Mouse (Mus musculus): Measurements from ENCODE around the gene Bdkrb2. TPM values are rescaled to one million over a fixed set of nuclear protein-coding genes. Genes with fewer than 3 reads are reported as not detected.
A peak's percentile ranks its signal among the peaks of the same experiment; 100 is the strongest.

Bdkrb2 gene
- total RNA-seq (2021), result 10 to 100 TPM in 1 of 2 experiments, 1 to 10 TPM in 1; 7.4 to 11.6 TPM
- long read RNA-seq, experiment 1, transcript Bdkrb2-201 (3 exons, 3,792 nt), result major isoform, 20 of 29 reads
- long read RNA-seq, experiment 1, partial matches to known transcripts, result 9 of 29 reads
- long read RNA-seq, experiment 1, other reads (novel, unspliced or antisense), result 0 of 29 reads
- long read RNA-seq, experiment 2, transcript Bdkrb2-201 (3 exons, 3,792 nt), result major isoform, 5 of 7 reads
- long read RNA-seq, experiment 2, partial matches to known transcripts, result 2 of 7 reads
- long read RNA-seq, experiment 2, other reads (novel, unspliced or antisense), result 0 of 7 reads

DNA sequence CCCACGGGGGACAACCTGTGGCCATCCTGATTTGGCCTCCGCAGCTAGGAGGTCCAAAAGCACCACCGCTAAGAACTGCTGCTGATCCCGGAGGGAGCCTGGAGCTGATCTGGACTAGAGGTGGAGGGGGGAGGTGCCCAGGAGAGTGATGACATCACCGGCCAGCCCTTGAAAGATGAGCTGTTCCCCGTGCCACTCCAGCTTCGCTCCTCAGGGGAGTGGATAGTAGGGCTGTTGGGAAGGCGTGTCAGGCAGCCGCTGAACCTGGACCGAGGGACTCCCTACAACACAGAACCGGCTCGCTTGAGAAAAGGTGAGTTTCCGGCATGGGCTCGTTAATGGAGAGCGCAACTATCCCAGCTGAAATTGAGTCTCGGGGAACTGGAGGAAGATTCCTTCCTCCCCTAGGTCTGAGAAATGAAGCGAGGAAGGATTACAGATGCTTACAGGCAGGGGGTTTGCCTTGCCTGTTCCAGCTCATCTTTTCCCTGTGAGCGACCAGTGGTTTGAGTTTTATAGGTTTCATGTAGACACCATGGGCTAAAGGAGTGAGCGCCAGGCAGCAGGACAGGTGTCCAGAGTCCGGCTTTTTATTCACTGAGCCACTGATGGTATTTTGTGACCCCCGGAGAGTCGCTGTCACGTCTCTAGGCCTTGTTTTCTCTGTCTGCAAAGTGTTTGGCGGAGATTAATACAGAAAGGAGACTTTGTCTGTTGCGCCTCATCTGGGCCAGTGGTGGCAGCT, at the start of gene Bdkrb2:
Gene Bdkrb2 (plus strand): TSS at position 291 of the 745 bp plus-strand sequence.
- DNase-seq, result peak; percentile 82

DNA sequence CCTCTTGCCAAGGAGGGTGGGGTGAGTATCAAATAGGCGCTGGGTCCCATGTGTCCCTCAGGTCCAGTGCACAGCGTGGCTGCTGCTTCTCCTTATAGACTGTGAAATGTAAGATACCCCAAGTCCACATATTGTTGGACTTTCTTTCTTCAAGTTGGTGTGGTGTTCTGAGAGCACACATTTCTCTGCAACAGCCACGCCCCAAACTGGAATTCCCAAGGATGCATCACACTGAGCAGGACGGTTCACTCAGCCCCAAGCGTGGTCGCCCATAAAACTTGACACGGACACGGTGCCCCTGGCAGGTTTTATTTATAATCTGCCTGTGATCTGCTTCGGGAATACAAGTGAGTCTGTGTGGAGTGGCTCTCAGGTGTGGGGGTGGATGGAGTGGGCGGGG, 48.9 kb upstream of the Bdkrb2 start:
- DNase-seq, result no peak

DNA sequence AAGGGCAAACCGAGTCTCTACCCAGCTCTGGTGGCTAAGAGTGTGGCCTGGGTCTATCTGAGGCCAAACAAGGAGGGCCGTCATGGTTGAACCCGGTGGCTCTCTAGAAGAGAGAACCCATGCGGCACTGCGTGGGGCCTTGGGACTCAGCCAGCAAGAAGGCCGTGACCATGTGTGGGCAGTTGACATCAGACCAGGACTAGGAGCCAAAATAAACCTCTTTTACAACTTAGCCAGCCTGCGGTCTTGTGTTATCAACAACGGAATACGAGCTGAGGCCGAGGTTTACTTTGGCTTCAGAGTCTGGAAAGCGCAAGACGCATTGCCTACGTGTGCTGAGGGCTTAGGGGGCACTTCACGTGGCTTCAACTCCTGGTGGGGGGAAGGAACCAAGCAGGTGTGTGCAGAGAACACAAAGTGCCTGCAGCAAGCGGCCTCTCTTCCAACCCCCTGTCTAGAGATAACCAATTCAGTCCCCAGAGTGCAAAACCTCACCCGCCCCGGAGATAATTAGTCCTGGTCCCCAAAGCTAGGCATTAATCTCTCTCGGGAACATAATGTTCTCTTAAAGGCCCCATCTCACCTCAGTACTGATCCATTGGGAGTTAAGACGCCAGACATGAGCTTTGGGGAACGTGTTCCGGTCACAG, 45.9 kb upstream of the Bdkrb2 start:
- peak; percentile 57 for DNase-seq

DNA sequence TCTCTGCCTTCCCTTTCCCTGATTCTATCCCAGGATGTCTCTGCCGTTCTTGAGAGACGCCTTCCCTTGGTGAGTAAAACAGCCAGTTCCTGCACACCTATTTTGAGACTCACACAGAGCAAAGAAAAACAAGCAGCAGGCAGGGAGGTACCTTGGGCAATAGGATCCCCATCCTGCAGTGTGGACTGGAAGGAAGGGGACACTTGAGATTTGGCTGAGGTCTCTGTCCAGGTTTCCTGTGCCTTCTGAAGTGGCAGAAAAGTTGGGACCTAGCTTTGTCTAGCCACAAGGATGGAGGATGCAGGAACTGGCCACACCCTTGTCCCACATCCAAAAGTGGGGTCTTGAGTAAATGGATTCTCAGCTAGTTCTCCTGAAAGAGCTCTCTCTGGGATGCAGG, 43.2 kb upstream of the Bdkrb2 start:
- DNase-seq, result no peak

DNA sequence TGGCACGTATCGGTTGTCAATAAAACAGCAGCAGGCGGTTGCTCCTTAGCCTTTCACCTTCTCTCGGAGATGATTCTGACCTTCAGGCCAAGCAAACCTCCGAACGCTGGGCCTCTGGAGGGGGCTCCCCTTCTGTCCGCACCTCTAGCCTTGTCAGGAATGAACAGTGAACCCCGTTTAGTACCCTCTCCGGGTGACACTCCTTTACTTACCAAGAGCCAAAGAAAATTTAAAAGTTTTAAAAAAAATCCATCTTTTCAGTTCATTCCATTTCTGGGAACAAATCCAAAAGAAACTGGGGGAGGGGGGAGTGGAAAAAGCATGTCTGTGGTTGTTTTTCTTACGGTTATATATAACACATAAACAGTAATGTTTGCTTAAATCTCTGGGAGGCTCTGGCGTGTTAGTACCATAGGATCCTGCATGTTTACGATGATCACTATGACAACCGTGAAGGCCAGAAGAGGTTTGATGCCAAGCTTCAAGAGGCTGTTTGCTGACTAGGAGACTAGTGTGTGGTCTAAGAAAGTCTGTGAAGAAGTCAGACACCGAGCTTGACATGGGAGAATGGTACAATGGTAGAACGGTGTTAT, 41.8 kb upstream of the Bdkrb2 start:
- peak; percentile 21 for DNase-seq

DNA sequence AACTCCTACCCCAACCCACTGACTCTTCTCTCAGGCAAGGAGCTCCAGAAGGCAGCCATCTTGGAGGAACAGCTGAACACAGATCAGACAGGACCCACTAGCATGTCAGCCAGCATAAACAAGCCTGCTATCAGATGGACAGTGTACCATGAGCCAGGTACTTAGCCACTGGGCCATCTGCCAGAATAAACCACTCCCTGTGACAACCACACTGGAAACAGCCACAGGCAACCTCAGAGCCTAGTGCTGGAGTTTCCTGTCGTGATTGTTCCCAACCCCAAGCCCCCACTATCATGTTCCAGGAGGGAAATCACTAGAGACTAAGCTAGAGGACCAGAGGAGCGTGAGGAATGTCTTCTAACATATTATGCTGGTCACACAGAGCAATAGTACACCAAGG, 39.3 kb upstream of the Bdkrb2 start:
- peak; percentile 26 for DNase-seq

DNA sequence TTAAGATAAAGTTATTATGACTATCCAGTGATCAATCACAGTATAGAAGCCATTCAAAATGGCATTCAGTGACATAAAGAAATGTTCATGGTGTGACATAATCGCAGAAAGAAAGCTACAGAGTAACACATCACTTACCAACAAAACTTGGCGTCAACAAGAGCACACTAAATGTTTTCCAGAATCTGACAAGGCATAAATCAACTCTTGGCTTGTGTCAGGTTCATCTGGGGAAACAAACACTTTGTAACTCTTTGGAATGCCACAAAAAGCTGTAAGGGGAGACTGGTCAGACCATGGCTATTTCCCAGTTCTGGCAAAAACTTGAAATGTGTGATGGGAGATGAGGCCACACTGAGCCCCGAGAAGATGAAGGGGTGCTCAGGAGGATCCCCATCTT, 36.8 kb upstream of the Bdkrb2 start:
- no peak for DNase-seq

DNA sequence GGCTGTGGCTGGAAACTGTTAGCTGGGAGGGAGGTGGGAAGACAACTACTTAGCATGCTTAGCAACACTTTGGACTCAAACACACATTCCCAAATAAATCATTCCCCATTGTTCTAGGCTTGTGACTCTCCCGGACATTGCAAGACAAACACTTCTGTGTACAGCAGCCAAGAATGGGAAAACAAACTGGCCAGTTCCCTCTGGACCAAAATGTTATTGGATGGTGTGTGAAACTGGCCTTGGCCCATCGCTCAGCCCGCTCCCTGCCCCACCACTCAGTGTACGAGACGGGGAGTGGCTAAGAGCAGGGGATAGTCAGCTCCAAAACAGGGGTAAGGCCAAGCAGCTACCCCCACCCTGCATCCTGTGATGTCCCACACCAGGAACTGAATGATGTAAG, 36.2 kb upstream of the Bdkrb2 start:
- peak; percentile 39 for DNase-seq

DNA sequence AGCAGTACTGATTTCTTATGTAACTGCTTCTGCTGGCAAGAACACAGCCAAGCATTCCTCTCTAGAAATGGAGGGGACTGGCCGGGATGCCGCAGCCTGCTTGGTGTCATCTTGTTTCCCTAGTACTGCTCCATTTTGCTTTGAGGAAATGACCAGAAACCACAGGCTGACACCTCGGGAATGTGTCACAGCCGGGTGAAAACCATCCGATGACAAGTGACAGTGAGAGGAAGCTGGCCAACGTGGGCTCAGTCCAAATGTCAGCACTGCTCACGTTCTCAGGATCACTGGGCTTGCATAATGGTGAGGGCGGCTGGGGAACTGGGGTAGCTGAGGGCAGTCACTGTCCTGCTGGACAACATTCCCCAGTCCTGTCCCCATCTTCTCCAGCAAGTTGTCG, 33.5 kb upstream of the Bdkrb2 start:
- no peak for DNase-seq

DNA sequence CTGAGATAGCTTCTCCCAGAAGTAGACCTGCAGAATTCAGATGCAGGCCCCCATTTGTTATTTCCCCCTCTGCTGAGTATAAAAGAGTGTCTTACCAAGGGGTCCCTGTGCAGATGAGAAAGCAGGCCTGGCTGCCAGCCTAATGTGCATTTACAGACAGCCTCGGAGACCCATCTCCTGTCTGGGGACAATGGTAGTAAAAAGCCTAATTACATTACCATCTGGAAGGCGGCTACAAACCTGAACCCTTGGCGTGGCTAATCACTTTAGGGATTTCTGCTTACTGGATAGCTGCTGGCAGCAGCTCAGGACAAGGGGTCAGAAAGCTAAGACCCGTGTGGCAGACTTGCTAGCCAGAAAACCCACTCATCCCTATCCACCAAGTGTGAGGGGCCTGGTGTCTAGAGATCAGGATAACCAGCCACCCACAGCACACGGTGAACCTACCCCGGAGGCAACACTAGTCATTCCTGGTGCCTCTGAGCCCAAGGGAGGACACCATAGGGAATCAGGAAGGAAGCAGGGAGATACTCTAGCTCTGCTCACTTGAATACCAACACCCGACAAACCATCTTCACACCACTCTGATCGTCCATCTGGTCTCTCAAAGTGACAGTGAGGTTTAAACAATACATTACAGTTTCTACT, 31.2 kb upstream of the Bdkrb2 start:
- DNase-seq, result no peak

DNA sequence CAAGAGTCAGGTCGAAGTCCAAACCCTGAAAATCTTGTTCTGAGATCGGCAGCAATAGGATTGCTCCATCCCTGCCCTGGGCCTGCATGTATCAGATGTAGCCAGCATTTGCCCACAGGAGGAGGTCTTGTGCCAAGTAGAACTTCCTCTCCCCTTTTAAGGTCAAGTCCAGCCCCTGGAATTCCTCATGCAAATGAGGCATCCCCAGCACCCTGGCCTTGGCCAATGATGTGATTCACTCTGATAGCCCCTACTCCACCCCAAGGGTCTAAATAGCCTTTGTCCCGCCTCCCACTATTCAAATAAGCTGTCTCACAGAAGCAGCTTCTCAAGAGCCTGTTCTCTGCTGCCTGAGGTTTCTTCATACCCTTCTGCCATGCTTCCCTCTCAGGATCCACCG, 28.2 kb upstream of the Bdkrb2 start:
- no peak for DNase-seq

DNA sequence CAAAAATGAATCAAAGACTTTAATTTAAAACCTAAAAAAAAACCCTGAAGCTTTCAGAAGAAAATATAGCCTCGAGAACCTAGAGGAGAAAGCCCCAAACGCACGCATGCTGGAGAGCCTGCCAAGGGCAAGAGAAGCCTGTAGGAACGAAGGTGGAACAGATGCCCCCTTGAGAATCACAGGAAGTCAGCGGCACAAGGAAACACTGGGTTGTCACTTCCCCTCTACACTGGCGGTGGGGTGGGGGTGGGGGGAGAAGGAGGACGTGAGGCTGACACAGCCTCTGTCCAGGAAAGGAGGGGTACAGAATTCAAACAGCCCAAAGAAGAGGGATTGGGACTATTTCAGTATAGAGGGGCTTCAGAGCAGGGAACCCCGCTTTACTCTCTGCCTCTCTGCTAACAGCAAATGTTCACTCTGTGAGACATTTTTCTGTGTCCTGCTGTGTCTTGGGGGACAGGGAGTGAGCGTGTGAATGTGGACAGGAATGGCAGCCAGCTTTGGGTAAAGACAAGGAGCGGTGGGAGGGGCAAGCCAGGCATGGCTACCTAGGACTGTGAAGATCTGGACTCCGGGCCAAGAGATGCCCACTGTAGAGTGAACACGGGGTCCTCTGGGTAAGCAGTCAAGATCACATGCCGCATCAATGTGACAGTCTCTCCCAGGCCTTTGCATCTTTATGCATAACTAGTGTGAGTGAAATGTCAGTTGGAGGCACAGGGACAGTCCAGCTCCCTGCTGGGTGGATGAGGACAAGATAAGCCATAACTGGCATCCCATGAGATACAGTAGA, 26.9 kb upstream of the Bdkrb2 start:
- DNase-seq, result no peak

DNA sequence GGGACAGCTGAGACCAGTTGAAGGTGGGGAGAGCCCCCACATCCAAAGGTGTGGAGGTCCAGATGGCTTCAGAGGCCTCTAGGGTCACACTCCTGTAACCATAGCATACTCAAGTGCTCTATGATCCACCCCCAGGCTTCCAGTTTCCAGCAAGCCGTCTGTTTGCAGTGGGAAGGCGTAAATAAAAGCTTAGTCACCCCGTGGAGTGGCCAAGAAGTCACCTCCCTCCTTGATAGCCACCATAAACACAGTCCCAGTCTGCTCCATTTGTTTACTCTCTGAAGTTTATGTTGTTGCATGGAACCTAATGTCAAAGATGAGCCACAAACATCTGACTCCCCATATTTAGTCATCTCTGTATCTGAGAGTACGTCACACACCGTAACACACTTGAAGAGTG, 25.9 kb upstream of the Bdkrb2 start:
- no peak for DNase-seq

DNA sequence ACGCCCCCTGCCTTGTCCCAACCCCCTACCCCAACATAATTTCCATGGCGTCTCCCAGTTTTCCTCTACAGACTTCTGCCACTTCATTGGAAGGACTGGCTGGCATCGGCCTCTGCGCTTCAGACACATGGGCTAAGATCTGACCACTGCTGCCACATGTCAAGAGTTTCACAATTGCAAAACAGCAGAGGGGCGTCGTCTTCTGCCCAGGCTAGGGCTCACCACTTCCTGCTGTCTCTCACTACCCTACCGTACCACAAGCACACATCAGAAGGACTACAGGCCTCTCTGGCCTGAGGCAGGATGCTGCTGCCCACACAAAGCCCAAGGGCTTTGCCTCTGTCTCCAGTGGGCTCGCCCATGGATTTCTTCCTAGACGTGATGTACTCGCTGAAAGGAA, 23.4 kb upstream of the Bdkrb2 start:
- DNase-seq, result no peak

DNA sequence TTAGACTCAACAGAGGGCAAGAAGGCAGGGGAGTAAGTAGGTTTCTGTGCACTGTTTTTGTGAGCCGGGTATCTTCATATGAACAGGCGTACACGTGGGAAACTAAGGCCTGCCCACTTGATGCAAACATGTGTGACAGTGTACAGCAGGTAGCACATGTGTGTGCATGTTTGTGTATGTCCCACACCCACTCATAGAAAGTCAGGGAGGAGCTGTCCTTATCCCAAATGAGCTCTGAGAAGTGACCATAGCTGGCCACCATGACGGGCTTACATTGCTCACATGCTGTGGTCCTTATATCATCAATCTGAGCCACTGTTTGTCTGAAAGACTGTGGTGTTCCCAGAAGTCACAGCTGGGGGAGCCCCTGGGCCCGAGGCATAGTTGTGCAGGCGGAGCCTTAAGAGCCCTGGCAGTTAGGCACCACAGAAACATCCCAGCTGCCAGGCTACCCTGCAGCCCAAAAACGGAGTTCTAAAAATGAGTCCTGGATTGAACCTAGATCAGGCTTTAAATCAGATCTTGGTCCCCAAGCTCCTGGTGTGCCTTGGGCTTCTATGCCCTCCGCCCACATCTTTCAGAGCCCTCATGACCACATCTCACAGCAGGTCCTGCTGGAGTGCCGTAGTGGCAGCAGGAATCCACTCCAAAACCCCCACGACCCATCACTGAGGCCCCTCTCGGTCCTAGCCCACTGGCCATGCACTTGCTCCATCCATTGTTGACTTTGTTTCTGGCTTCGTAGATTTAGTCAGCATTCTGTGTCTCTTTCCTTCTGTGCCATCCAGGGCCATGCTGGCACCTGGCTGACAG, 21.2 kb upstream of the Bdkrb2 start:
- DNase-seq, result no peak

DNA sequence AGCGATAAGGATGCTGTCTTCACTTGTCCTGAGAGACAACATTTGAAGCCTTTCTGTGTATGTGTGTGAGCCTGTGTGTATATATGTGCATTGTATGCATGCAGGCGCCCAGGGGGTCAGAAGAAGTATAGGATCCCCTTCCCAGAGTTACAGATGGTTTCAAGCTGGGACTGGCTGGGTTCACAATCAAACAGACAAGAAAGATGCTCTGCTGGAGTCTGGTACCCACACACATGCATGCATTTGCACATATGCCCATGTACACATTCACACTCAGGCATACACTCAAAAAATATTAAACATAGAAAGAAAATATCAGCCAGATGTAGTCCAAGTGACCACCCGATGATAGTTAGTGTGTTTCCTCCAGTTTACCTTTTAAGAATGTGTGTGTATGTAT, 20.5 kb upstream of the Bdkrb2 start:
- no peak for DNase-seq

DNA sequence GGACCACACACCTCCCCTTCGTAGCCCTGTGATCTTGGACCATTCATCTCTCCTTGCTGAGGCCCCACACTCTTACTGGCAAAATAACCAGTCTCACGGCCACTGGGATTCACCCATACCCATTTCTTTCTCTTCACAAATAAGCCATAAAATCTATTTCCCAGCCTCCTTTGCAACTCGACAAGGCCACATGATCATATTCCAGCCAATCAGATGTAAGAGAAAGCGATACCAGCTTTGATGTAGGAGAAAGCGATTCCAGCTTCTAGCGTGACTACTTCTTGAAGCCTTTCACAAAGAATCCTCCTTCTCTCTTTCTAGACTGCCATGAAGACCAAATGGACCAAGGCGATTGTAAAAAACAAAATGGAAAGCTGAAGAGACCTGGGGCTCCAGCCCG, 19.9 kb upstream of the Bdkrb2 start:
- DNase-seq, result no peak

DNA sequence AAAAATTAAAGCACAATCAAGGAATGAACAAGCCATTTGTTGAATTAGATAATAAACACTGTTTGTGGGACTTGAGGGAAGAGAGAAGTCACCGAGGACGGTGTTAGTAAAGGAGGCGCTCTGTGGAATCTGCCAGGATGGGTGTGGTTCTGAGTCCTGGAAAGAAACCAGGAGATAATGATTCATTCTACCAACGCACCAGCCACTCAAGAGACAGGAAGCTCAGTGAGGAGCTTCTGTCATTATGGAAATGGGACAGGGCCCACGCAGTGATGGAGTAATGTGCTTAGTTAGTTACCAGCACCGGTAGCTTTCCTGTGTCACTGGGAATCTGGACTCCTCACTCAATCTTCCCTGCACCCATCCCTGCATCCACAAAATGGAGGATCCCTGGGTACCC, 19.3 kb upstream of the Bdkrb2 start:
- DNase-seq, result no peak

DNA sequence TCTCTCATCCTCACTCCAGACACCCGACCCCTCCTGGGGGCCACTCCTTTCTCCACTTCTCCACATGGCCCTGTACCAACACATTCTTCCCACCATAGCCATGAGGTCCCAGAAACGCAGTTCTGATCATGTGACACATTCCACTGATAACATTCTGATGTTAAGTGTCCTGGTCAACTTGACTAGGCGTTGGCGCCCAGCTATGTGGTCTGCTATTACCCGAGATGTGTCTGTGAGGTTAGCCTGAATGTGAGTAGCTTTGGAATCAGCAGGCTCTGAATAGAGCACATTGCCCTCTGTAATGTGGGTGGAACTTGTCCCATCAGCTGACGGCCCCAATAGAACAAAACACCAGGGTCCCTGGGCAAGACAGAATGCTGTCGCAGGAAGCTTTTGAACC, 18.2 kb upstream of the Bdkrb2 start:
- DNase-seq, result no peak

DNA sequence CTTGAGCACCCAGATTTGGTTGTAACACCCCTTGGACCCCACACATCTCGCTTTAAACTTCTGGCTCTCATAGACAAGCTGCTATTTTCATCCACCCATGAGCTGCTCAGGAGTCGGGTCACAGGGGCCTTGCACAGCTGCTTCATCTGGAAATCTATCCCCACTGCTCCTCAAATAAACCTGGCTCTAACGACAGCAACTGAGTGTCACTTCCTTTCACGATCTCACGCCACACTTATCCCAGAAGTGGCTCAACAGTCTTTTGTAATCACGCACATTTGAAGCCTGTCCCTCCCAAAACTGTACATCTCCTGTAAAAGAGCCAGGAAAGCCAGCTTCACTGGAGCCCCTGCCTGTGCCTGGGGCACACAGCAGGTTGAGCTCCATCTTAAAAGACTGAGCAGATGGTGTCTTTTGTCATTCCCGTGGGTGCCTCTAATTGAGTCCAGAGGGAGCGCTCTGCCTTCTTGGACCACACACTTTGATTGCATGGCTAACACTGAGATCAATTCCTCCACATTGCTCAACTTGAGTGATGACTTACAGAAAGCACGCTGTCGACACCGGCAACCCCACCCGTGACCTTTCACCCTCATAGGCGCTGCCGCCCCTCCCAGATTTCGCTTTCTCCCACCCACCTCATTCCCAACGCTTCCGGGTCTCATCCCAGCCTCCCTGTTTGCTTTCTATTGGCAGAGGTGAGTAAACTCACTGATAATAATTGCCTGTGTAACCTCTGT, 17.2 kb upstream of the Bdkrb2 start:
- no peak for DNase-seq

Data from adrenal gland, postnatal 10 days (tissue).